Mouse (Mus musculus) bone marrow macrophage, adult 2 months (primary cell): ENCODE results near the gene Dlgap1.

Experiments used
- CTCF ChIP-seq: IDR thresholded peaks from 2 replicates; pipeline ENCODE4 v1.5.1; 2012; ENCODE audit warnings: low read depth, mild to moderate bottlenecking, low read length, moderate library complexity
- POLR2A ChIP-seq: IDR thresholded peaks from 2 replicates; pipeline ENCODE4 v1.6.1; 2012; ENCODE audit warnings: mild to moderate bottlenecking, low read depth, low read length, borderline replicate concordance

GRCm38 (mm10) chr17:70735396-70735795 lies 766.5 kb downstream of the Dlgap1 start:
- TF ChIP-seq CTCF (no peak), POLR2A (no peak)
